Comparison of ENCODE assay signal across 11 mouse cellular contexts in the genomic region with DNA sequence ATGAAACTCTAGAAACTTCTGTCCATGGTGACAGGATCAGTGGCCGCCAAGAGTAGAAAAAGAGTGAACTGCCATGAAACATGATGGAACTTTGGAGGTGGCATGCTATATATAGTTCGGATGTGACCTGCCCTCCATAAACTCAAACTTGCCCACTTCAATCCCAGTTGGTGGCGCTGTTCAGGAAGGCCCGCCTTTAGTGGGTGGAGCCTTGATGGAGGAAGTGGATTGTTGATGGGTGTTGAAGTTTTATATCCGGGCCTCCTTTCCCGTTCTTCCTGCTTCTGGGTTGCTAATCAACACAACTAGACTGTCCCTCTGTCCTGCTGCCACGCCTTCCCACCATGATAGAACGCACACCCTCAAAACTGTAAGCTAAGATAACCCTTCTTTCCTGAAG. TPM values are rescaled to one million over a fixed set of nuclear protein-coding genes. Genes with fewer than 3 reads are reported as not detected.
A peak's percentile ranks its signal among the peaks of the same experiment; 100 is the strongest.
DNase-seq lines count a peak whose midpoint lies in the region; ATAC-seq and TF ChIP-seq lines count a peak whose summit lies in the region.
"Had no signal": no experiment of that assay in that cellular context is flagged by ENCODE, and none has a peak within 500 bp of the region (broad histone marks: within the 10 kb centered on the region; RNA-seq: fewer than 3 reads in every experiment).

No protein-coding gene starts in this region.

- DNase-seq in kidney, postnatal 4 days = peak; percentile 40 to 58
- DNase-seq in kidney, adult 18-20 months = no peak
- DNase-seq in lung, postnatal 0 days (ENCODE audit: low spot score) = peak; percentile 74
- no peak for DNase-seq in right cerebral cortex, adult 2 months (ENCODE audit: low spot score in 2 of 2)
- DNase-seq in cerebellum, adult 18-20 months = no peak

- no peaks in the 10 kb centered on the region for H3K27me3 ChIP-seq in ES-Bruce4 (ENCODE audit: control insufficient read depth, insufficient read depth, low read length, poor library complexity, severe bottlenecking)
- H3K27me3 ChIP-seq in lung, postnatal 0 days (replicated peaks; ENCODE audit: insufficient read depth, low read length) = peaks cover 9% of the 10 kb centered on the region; the same call in 1 of the 2 replicates
- peaks cover 67% of the 10 kb centered on the region for H3K27me3 ChIP-seq in neural tube, embryonic 15.5 days (replicated peaks)

- H3K36me3 ChIP-seq in ES-Bruce4 (ENCODE audit: control insufficient read depth, insufficient read depth, low read length, poor library complexity, severe bottlenecking) = no peaks in the 10 kb centered on the region
- no peaks in the 10 kb centered on the region for H3K36me3 ChIP-seq in lung, postnatal 0 days (ENCODE audit: insufficient read depth, low read length)
- no peaks in the 10 kb centered on the region for H3K36me3 ChIP-seq in neural tube, embryonic 15.5 days
- H3K36me3 ChIP-seq: embryonic facial prominence, embryonic 12.5 days; neural tube, embryonic 12.5 days had no signal

- no peak overlapping the region for H3K4me2 ChIP-seq in lung, postnatal 0 days (replicated peaks; ENCODE audit: low read depth, low read length)
- no peak overlapping the region for H3K4me2 ChIP-seq in neural tube, embryonic 15.5 days
- H3K4me2 ChIP-seq: neural tube, embryonic 12.5 days had no signal

- H3K27ac ChIP-seq in ES-Bruce4 (ENCODE audit: insufficient read depth, low read length) = no peak overlapping the region
- no peak overlapping the region for H3K27ac ChIP-seq in bone marrow, adult 2 months (ENCODE audit: control insufficient read depth, insufficient read depth, low read depth, low read length, poor library complexity)
- no peak overlapping the region for H3K27ac ChIP-seq in lung, postnatal 0 days (ENCODE audit: low read length)
- H3K27ac ChIP-seq in neural tube, embryonic 15.5 days (replicated peaks) = no peak overlapping the region
- H3K27ac ChIP-seq: embryonic facial prominence, embryonic 12.5 days; neural tube, embryonic 12.5 days had no signal

- TF ChIP-seq EP300 in ES-Bruce4 (IDR thresholded peaks at IDR 0.05; ENCODE audit: insufficient read depth, low read depth, low read length) = no peak
- TF ChIP-seq EP300 in lung, postnatal 0 days (IDR thresholded peaks at IDR 0.05) = no peak

- TF ChIP-seq POLR2A in ES-Bruce4 (IDR thresholded peaks at IDR 0.05; ENCODE audit: insufficient read depth, low read length) = no peak
- TF ChIP-seq POLR2A in bone marrow, adult 2 months (IDR thresholded peaks at IDR 0.05; ENCODE audit: borderline replicate concordance, control insufficient read depth, low read depth, low read length) = no peak

- peak overlapping the region; percentile 27; the same call in 1 of the 2 replicates for H3K4me3 ChIP-seq in ES-Bruce4 (ENCODE audit: low read depth, low read length)
- no peak overlapping the region for H3K4me3 ChIP-seq in bone marrow, adult 2 months (replicated peaks; ENCODE audit: control insufficient read depth, low read depth, low read length)
- H3K4me3 ChIP-seq in lung, postnatal 0 days (ENCODE audit: low read depth, low read length) = no peak overlapping the region
- H3K4me3 ChIP-seq in neural tube, embryonic 15.5 days (replicated peaks) = no peak overlapping the region
- H3K4me3 ChIP-seq: embryonic facial prominence, embryonic 12.5 days; neural tube, embryonic 12.5 days had no signal

- 0 out of 2 replicates have a peak overlapping the region, but pooled peaks have one; percentile 47 for H3K9ac ChIP-seq in ES-Bruce4 (ENCODE audit: low read depth, poor library complexity, severe bottlenecking)
- H3K9ac ChIP-seq in lung, postnatal 0 days (replicated peaks; ENCODE audit: low read depth) = no peak overlapping the region
- no peak overlapping the region for H3K9ac ChIP-seq in neural tube, embryonic 15.5 days (replicated peaks)
- H3K9ac ChIP-seq: embryonic facial prominence, embryonic 12.5 days; neural tube, embryonic 12.5 days had no signal

- peak; percentile 46 for TF ChIP-seq CTCF in ES-Bruce4 (IDR thresholded peaks at IDR 0.05; ENCODE audit: low read depth, low read length)
- peak; percentile 9; the same call in 1 of the 2 replicates for TF ChIP-seq CTCF in bone marrow, adult 2 months (IDR thresholded peaks at IDR 0.05; ENCODE audit: control insufficient read depth, insufficient read depth, low read length)
- TF ChIP-seq CTCF in lung, postnatal 0 days (IDR thresholded peaks at IDR 0.05) = peak; percentile 58

- 42% methylated on average over 8 of the region's 8 CpGs for WGBS in bone marrow, adult 2 months
- WGBS in lung, postnatal 0 days = 27% methylated on average over 8 of the region's 8 CpGs
- WGBS in neural tube, embryonic 15.5 days = 38% methylated on average over 8 of the region's 8 CpGs

- H3K4me1 ChIP-seq in ES-Bruce4 (ENCODE audit: control insufficient read depth, insufficient read depth, low read length) = no peaks in the 10 kb centered on the region
- H3K4me1 ChIP-seq in bone marrow, adult 2 months (ENCODE audit: control insufficient read depth, insufficient read depth, low read length) = peaks cover 1% of the 10 kb centered on the region; the same call in 1 of the 2 replicates
- no peaks in the 10 kb centered on the region for H3K4me1 ChIP-seq in lung, postnatal 0 days (ENCODE audit: insufficient read depth, low read depth, low read length)
- peaks cover 6% of the 10 kb centered on the region; the same call in 1 of the 2 replicates for H3K4me1 ChIP-seq in neural tube, embryonic 15.5 days

- ATAC-seq in lung, postnatal 0 days = 0 out of 2 replicates have a peak, but pooled peaks have one; percentile 5
- ATAC-seq in neural tube, embryonic 15.5 days (ENCODE audit: low FRiP score) = no peak

- no peaks in the 10 kb centered on the region for H3K9me3 ChIP-seq in ES-Bruce4 (replicated peaks; ENCODE audit: control insufficient read depth, insufficient read depth, low read length, poor library complexity, severe bottlenecking)
- H3K9me3 ChIP-seq in lung, postnatal 0 days (ENCODE audit: low read length) = no peaks in the 10 kb centered on the region
- no peaks in the 10 kb centered on the region for H3K9me3 ChIP-seq in neural tube, embryonic 15.5 days (replicated peaks)
- H3K9me3 ChIP-seq: embryonic facial prominence, embryonic 12.5 days; neural tube, embryonic 12.5 days had no signal

RNA-seq across cellular contexts. Expression of a gene that starts 32.8 kb away (rescaled TPM):
- polyA plus RNA-seq in ES-Bruce4 (2011; ENCODE audit: insufficient read depth, insufficient read length, low read depth, missing spikeins) = 1.9 and 2.7 TPM in 2 replicates
- 1.3 and 5.1 TPM in 2 replicates for polyA plus RNA-seq in bone marrow, adult 2 months (2011; ENCODE audit: insufficient read depth, insufficient read length, low replicate concordance, missing spikeins)
- polyA plus RNA-seq in lung, postnatal 0 days (2015; fragmentation: Nextera tagmentation; extraction: Ambion mirVana) = 12.1 and 13.4 TPM in 2 replicates
- polyA plus RNA-seq in neural tube, embryonic 15.5 days (2015; fragmentation: Nextera tagmentation; extraction: Ambion mirVana) = 18.9 and 22.8 TPM in 2 replicates

RNA-seq across cellular contexts. Expression of a gene that starts 45.2 kb away (rescaled TPM):
- 0.70 and 0.88 TPM in 2 replicates for polyA plus RNA-seq in ES-Bruce4 (2011; ENCODE audit: insufficient read depth, insufficient read length, low read depth, missing spikeins)
- not detected in 2 replicates for polyA plus RNA-seq in bone marrow, adult 2 months (2011; ENCODE audit: insufficient read depth, insufficient read length, low replicate concordance, missing spikeins)
- polyA plus RNA-seq in lung, postnatal 0 days (2015; fragmentation: Nextera tagmentation; extraction: Ambion mirVana) = not detected in 2 replicates
- 1.2 and 2.1 TPM in 2 replicates for polyA plus RNA-seq in neural tube, embryonic 15.5 days (2015; fragmentation: Nextera tagmentation; extraction: Ambion mirVana)
- polyA plus RNA-seq: small intestine, adult 2 months had no signal

Comparison
In these comparisons a context has a peak if more than half of its experiments do, and no peak if none do; other contexts are left out.
1. DNase-seq: peak in kidney, postnatal 4 days (2 of 2) and lung, postnatal 0 days (single experiment); none in kidney, adult 18-20 months (single experiment), right cerebral cortex, adult 2 months (0 of 2) and cerebellum, adult 18-20 months (0 of 2).
2. Peak in every context shown above with its lines, with median percentiles within 50 percentile points of each other: CTCF ChIP-seq.